Mouse (Mus musculus): ENCODE results near the gene Notch2. TPM values are rescaled to one million over a fixed set of nuclear protein-coding genes. Genes with fewer than 3 reads are reported as not detected.
"Not testable (repeated sequence)": the region's sequence is repeated elsewhere in the genome, so short reads cannot be mapped to it uniquely, and the experiment has no call there.

The Notch2 gene
- polyA plus RNA-seq, 1 experiment from 2014 or later, result 21.2 TPM

- Histone ChIP-seq H3K4me3 (no peak overlapping the region), H3K4me1 (peaks cover 86% of the 10 kb centered on the region), H3K27ac (0 out of 2 replicates have a peak overlapping the region, but pooled peaks have one; percentile 48), H3K27me3 (ENCODE audit: poor library complexity, severe bottlenecking) (no peaks in the 10 kb centered on the region), H3K36me3 (replicated peaks) (peaks cover 5% of the 10 kb centered on the region; the same call in 1 of the 2 replicates), H3K9me3 (no peaks in the 10 kb centered on the region)
- WGBS, result 89% methylated on average over 8 of the region's 8 CpGs
- no peak for DNase-seq (ENCODE audit: extremely low spot score, low spot score)
These were observed 25.3 kb downstream of the Notch2 start for GRCm38 (mm10) chr3:98038658-98039057.

- Histone ChIP-seq H3K27me3 (ENCODE audit: poor library complexity, severe bottlenecking) (no peaks in the 10 kb centered on the region), H3K4me1 (peaks cover 86% of the 10 kb centered on the region), H3K9me3 (no peaks in the 10 kb centered on the region), H3K27ac (no peak overlapping the region), H3K4me3 (no peak overlapping the region), H3K36me3 (replicated peaks) (peaks cover 5% of the 10 kb centered on the region; the same call in 1 of the 2 replicates)
- no peak for DNase-seq (ENCODE audit: extremely low spot score, low spot score)
- WGBS, result 69% methylated on average over 5 of the region's 5 CpGs
These were observed 25.9 kb downstream of the Notch2 start for GRCm38 (mm10) chr3:98039223-98039622.

DNA sequence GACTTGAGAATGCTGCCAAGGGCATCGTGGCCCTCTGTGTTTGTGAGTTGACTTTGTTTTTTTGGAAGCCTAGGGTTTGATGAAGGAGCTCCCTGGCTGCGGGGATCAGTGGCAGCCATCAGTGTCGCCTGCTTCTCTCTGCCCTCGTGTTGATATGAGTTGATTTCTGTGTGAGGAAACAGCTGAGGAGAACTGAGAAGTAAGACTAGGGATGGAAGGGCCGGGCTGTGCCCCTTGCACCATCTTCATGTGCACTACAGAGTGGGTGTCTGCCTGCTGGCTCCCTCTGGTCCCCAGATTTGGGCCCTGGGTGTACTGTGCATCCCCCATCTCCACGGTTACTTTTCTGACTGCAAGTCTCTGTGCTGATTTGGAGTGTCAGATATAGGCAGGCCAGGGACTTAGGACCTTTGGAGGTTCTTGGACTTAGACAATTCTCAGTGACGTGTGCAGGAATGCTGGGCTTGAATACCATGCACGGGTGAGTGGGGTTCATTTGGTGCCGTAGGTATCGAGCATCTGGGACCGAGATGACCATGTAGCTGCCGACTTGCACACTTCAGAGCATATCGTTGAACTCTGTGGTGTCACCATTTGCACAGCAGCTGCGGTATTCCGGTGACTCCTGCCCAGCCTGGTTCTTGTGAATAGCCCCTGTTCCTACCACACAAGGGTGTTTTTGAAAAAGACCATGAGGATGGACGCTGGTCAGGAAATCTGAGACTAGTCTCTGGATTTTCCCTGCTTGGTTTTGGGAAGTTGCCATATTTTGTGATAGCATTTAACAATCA, 26.5 kb downstream of the Notch2 start:
- no peaks in the 10 kb centered on the region for H3K27me3 ChIP-seq (ENCODE audit: poor library complexity, severe bottlenecking)
- DNase-seq (ENCODE audit: extremely low spot score, low spot score), result no peak
- H3K9me3 ChIP-seq, result no peaks in the 10 kb centered on the region
- peaks cover 86% of the 10 kb centered on the region for H3K4me1 ChIP-seq
- peaks cover 5% of the 10 kb centered on the region; the same call in 1 of the 2 replicates for H3K36me3 ChIP-seq (replicated peaks)
- no peak overlapping the region for H3K4me3 ChIP-seq
- 90% methylated on average over 16 of the region's 16 CpGs for WGBS
- H3K27ac ChIP-seq, result no peak overlapping the region; the same call in 1 of the 2 replicates

DNA sequence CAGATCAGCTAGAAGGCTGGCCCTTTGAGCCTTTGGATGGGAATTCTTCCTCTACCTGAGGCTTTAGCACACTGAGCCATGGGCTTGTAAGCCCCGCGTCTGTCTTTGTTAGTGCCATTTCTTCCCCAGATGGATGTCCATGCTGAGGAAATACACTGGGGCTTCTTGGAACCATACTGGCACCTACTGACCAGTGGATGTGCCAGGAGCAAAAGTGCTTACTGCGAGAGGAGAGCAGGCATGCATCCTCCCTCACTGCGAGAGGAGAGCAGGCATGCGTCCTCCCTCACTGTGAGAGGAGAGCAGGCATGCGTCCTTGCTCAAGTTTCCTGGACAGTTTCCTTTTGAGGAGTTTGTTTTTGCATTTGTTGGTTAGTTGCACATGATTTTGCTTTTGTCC, 27.5 kb downstream of the Notch2 start:
- 93% methylated on average over 6 of the region's 6 CpGs for WGBS
- peaks cover 5% of the 10 kb centered on the region; the same call in 1 of the 2 replicates for H3K36me3 ChIP-seq (replicated peaks)
- H3K27ac ChIP-seq, result no peak overlapping the region
- H3K4me1 ChIP-seq, result peaks cover 84% of the 10 kb centered on the region
- H3K4me3 ChIP-seq, result no peak overlapping the region
- no peaks in the 10 kb centered on the region for H3K9me3 ChIP-seq
- H3K27me3 ChIP-seq (ENCODE audit: poor library complexity, severe bottlenecking), result no peaks in the 10 kb centered on the region
- DNase-seq (ENCODE audit: extremely low spot score, low spot score), result no peak

DNA sequence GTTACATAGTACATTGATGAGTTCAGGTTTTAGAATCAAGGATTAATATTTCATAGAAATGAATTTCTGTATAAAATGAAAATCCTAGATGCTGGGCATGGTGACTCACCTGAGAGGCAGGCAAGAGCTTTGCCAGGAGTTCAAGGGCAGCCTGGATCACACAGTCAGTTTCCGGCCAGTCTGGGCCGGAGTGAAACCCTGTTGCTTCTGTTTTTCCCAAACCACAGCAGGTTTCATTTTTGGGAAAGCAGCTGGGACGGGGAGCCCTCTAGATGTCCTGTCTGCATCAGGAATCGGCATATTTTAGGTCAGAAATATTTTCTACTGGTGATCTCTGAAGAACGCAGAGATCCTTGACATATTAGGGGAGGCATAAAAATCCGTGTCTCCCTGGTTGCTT, 29.0 kb downstream of the Notch2 start:
- peak overlapping the region; percentile 23; the same call in 1 of the 2 replicates for H3K4me3 ChIP-seq
- peak overlapping the region; percentile 83 for H3K27ac ChIP-seq
- H3K9me3 ChIP-seq, result no peaks in the 10 kb centered on the region
- no peak for DNase-seq (ENCODE audit: extremely low spot score, low spot score)
- H3K27me3 ChIP-seq (ENCODE audit: poor library complexity, severe bottlenecking), result no peaks in the 10 kb centered on the region
- H3K4me1 ChIP-seq, result peaks cover 84% of the 10 kb centered on the region
- 65% methylated on average over 6 of the region's 6 CpGs for WGBS
- H3K36me3 ChIP-seq (replicated peaks), result peaks cover 5% of the 10 kb centered on the region; the same call in 1 of the 2 replicates

- Histone ChIP-seq H3K27ac (peak overlapping the region; percentile 83), H3K36me3 (replicated peaks) (peaks cover 5% of the 10 kb centered on the region; the same call in 1 of the 2 replicates), H3K4me3 (peak overlapping the region; percentile 23; the same call in 1 of the 2 replicates), H3K27me3 (ENCODE audit: poor library complexity, severe bottlenecking) (no peaks in the 10 kb centered on the region), H3K9me3 (no peaks in the 10 kb centered on the region), H3K4me1 (peaks cover 82% of the 10 kb centered on the region)
- 6% methylated on average over 9 of the region's 9 CpGs for WGBS
- no peak for DNase-seq (ENCODE audit: extremely low spot score, low spot score)
These were observed 29.7 kb downstream of the Notch2 start for GRCm38 (mm10) chr3:98042955-98043456.

DNA sequence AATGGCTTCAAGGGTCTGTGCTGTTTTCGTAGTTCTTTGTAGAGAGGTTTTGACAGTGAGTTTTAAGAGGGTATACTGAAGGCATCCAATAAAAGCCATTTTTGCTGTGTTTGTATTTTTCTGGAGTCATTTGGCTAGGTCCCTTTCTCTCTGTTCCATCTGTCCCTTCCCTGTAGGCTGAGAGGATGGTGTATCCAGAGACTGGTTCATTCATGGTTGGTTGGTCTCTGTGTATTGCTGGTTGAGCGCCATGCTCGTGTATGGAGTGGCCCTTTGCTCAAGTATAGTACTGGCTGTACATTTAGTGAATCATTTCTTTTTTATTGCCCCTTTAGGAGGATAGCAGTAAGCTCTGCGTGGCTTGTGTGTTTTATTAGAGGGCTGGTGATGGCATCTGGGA, 30.3 kb downstream of the Notch2 start:
- H3K9me3 ChIP-seq, result no peaks in the 10 kb centered on the region
- H3K36me3 ChIP-seq (replicated peaks), result peaks cover 5% of the 10 kb centered on the region; the same call in 1 of the 2 replicates
- H3K27me3 ChIP-seq (ENCODE audit: poor library complexity, severe bottlenecking), result no peaks in the 10 kb centered on the region
- WGBS, result 67% methylated on average over 4 of the region's 4 CpGs
- H3K27ac ChIP-seq, result peak overlapping the region; percentile 83
- H3K4me3 ChIP-seq, result no peak overlapping the region
- no peak for DNase-seq (ENCODE audit: extremely low spot score, low spot score)
- H3K4me1 ChIP-seq, result peaks cover 75% of the 10 kb centered on the region

DNA sequence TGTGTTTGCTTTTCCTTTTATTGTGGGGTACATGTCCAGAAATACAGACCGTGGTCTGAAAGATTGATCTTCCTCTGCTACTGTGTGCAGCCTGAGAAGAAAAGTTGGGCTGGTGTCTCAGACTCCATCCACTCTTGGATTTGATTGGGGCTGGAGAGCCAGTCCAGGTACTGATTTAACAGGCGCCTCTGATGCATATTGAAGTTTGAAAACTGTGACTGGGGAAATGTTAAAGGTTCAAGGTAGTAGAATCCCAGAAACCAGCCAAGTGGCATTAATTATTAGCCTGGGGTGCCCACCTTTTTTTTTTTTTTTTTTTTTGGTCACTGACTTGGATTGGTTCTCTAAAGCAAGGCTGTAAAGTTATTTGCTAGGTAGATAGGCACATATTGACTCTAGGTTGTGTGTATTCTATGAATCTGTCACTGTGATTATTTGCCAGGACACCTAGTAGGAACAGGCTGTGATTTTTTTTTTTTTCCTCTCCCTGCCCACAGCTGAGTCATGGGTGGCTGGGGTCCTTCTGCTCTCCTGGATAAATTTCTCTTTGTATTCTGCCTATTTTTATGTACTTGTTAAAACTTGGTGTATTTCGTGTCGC, 31.5 kb downstream of the Notch2 start:
- Histone ChIP-seq H3K27me3 (ENCODE audit: poor library complexity, severe bottlenecking) (no peaks in the 10 kb centered on the region), H3K36me3 (replicated peaks) (peaks cover 13% of the 10 kb centered on the region; the same call in 1 of the 2 replicates), H3K4me3 (no peak overlapping the region), H3K27ac (no peak overlapping the region), H3K4me1 (peaks cover 75% of the 10 kb centered on the region), H3K9me3 (no peaks in the 10 kb centered on the region)
- DNase-seq (ENCODE audit: extremely low spot score, low spot score), result no peak
- 90% methylated on average over 4 of the region's 4 CpGs for WGBS

DNA sequence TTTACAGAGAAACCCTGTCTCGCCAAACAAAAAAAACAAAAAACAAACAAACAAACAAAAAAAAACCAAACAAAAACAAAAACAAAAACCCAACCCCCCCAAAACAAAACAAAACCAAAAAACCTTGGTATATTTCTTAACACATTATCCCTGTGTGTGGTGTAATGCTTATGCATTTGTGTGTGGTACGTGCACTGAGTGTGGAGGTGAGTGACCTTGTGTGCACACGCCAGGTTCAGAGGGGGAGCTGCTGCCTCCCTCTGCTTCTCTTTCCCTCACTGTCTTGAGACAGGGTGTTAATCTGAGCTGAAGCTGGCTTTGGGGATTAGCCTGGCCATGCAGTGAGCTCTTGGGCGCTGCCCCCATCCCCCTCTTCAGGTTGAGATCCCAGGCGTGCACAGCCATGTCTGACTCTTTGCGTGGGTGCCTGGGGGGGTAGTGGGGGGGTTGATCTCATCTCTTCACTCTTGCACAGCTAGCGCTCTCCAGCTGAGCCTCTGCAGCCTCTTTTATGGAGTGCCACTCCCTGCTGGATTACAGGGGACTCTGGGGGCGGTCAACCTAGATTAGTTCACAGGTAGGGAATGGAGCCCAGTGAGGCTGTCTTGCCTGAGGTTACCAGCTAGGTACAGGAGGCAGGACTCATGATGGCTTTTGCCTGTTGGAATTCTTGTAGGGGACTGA, 32.3 kb downstream of the Notch2 start:
- peaks cover 80% of the 10 kb centered on the region for H3K4me1 ChIP-seq
- H3K4me3 ChIP-seq, result no peak overlapping the region
- 49% methylated on average over 8 of the region's 8 CpGs for WGBS
- no peaks in the 10 kb centered on the region for H3K9me3 ChIP-seq
- peaks cover 13% of the 10 kb centered on the region for H3K36me3 ChIP-seq (replicated peaks)
- peak overlapping the region; percentile 42 for H3K27ac ChIP-seq
- H3K27me3 ChIP-seq (ENCODE audit: poor library complexity, severe bottlenecking), result no peaks in the 10 kb centered on the region
- no peak for DNase-seq (ENCODE audit: extremely low spot score, low spot score)

DNA sequence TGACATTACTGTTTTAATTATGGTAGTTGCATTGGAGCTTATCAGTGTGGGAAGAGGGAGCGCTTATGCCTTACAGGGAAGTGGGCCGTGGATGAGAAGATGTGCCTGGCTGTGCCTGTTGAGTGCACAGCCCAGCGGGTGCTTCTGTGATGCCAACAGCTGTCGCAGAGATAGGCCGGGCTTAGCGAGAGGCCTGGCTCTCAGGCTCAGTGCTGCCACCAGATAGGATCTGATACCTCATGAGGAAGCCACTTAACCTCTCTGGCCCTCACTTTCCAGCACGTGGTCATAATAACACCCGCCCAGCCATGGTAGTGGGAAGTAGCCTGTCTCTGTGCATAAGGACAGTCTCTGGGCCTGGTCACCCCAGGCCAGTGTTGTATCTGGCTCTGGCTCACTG, 33.0 kb downstream of the Notch2 start:
- Histone ChIP-seq H3K4me1 (peaks cover 87% of the 10 kb centered on the region), H3K27ac (peak overlapping the region; percentile 42; the same call in 1 of the 2 replicates)
- WGBS, result 81% methylated on average over 8 of the region's 8 CpGs

GRCm38 (mm10) chr3:98049671-98050070, 36.3 kb downstream of the Notch2 start:
- H3K4me3 ChIP-seq, result no peak overlapping the region
- peaks cover 83% of the 10 kb centered on the region for H3K4me1 ChIP-seq
- no peaks in the 10 kb centered on the region for H3K27me3 ChIP-seq (ENCODE audit: poor library complexity, severe bottlenecking)
- H3K9me3 ChIP-seq, result no peaks in the 10 kb centered on the region
- peaks cover 14% of the 10 kb centered on the region for H3K36me3 ChIP-seq (replicated peaks)
- no peak for DNase-seq (ENCODE audit: extremely low spot score, low spot score)
- H3K27ac ChIP-seq, result no peak overlapping the region
- WGBS, result 90% methylated on average over 1 of the region's 1 CpGs

More for the DNA sequence above, 33.0 kb downstream of the Notch2 start:
- Histone ChIP-seq H3K36me3 (replicated peaks) (peaks cover 8% of the 10 kb centered on the region), H3K4me3 (no peak overlapping the region), H3K27me3 (ENCODE audit: poor library complexity, severe bottlenecking) (no peaks in the 10 kb centered on the region), H3K9me3 (no peaks in the 10 kb centered on the region)
- DNase-seq (ENCODE audit: extremely low spot score, low spot score), result no peak

DNA sequence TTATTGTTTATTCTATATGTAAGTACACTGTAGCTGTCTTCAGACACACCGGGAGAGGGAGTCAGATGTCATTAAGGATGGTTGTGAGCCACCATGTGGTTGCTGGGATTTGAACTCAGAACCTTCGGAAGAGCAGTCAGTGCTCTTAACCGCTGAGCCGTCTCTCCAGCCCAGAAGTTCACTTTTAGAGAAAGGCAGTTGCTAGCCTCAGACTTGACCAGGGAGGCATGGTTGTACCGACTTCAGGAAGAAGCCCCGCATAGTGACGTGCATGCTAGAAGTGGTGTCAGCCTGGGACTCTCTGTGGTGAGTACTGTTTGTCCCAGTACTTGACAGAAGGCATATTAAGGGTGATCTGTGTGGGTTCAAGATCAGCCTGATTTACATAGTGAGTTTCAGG, 36.8 kb downstream of the Notch2 start:
- peaks cover 83% of the 10 kb centered on the region for H3K4me1 ChIP-seq

More for the DNA sequence above, 36.8 kb downstream of the Notch2 start:
- Histone ChIP-seq H3K36me3 (replicated peaks) (peaks cover 14% of the 10 kb centered on the region), H3K27ac (peak overlapping the region; percentile 32; the same call in 1 of the 2 replicates)
- H3K9me3 ChIP-seq; DNase-seq (ENCODE audit: extremely low spot score, low spot score); H3K27me3 ChIP-seq (ENCODE audit: poor library complexity, severe bottlenecking); H3K4me3 ChIP-seq: not testable (repeated sequence)
- WGBS, result 90% methylated on average over 7 of the region's 7 CpGs

All from forebrain, embryonic 10.5 days (tissue).